8 mouse cellular contexts compared by ENCODE assay signal in genomic region chr1:74082841-74083463, GRCm38 (mm10). TPM values are rescaled to one million over a fixed set of nuclear protein-coding genes. Genes with fewer than 3 reads are reported as not detected.
DNase-seq lines count a peak whose midpoint lies in the region; ATAC-seq and TF ChIP-seq lines count a peak whose summit lies in the region.

No protein-coding gene starts in this region.

- H3K27me3 ChIP-seq in forebrain, embryonic 16.5 days (replicated peaks; ENCODE audit: control insufficient read depth, insufficient read depth, low read length), result no peaks in the 10 kb centered on the region
- H3K27me3 ChIP-seq in kidney, adult 2 months (replicated peaks; ENCODE audit: control insufficient read depth, insufficient read depth, low read length), result no peaks in the 10 kb centered on the region
- H3K27me3 ChIP-seq in lung, embryonic 14.5 days (ENCODE audit: insufficient read depth, low read length), result no peaks in the 10 kb centered on the region
- H3K27me3 ChIP-seq in splenic B cell, adult 2 months (ENCODE audit: control insufficient read depth, insufficient read depth, low read length, poor library complexity, severe bottlenecking), result no peaks in the 10 kb centered on the region

- ATAC-seq in forebrain, embryonic 16.5 days, result peak; percentile 28; the same call in 1 of the 2 replicates
- ATAC-seq in lung, embryonic 14.5 days (ENCODE audit: insufficient read depth), result peak; percentile 54

- WGBS in forebrain, embryonic 16.5 days, result 17% methylated on average over 6 of the region's 6 CpGs
- WGBS in kidney, adult 2 months, result 13% methylated on average over 6 of the region's 6 CpGs
- 9% methylated on average over 6 of the region's 6 CpGs for WGBS in lung, embryonic 14.5 days

- peak; percentile 70 for DNase-seq in ovary, postnatal 36 days (ENCODE audit: low spot score)
- DNase-seq in ovary, adult 18-20 months (ENCODE audit: low spot score), result no peak
- peak; percentile 80 for DNase-seq in adrenal gland, postnatal 14 days
- peak; percentile 73 for DNase-seq in kidney, adult 2 months
- peak; percentile 87 for DNase-seq in lung, embryonic 14.5 days
- peak; percentile 68 for DNase-seq in splenic B cell, adult 2 months (ENCODE audit: low read depth, low spot score)
- DNase-seq in left cerebral cortex, adult 11 months (ENCODE audit: low spot score), result no peak

- no peak overlapping the region for H3K4me2 ChIP-seq in forebrain, embryonic 16.5 days (ENCODE audit: low read length)
- 0 out of 2 replicates have a peak overlapping the region, but pooled peaks have one; percentile 12 for H3K4me2 ChIP-seq in lung, embryonic 14.5 days

- no peaks in the 10 kb centered on the region for H3K36me3 ChIP-seq in forebrain, embryonic 16.5 days (ENCODE audit: control insufficient read depth, insufficient read depth)
- no peaks in the 10 kb centered on the region for H3K36me3 ChIP-seq in kidney, adult 2 months (ENCODE audit: control insufficient read depth, insufficient read depth, low read length)
- peaks cover 5% of the 10 kb centered on the region; the same call in 1 of the 2 replicates for H3K36me3 ChIP-seq in lung, embryonic 14.5 days (ENCODE audit: insufficient read depth)
- H3K36me3 ChIP-seq in splenic B cell, adult 2 months (ENCODE audit: control insufficient read depth, insufficient read depth, low read length, poor library complexity, severe bottlenecking), result no peaks in the 10 kb centered on the region

- TF ChIP-seq CTCF in kidney, adult 2 months (conservative IDR thresholded peaks at IDR 0.05; ENCODE audit: insufficient read depth, insufficient read length, low read depth, low read length), result peak; percentile 90
- peak; percentile 92 for TF ChIP-seq CTCF in lung, embryonic 14.5 days (IDR thresholded peaks at IDR 0.05; ENCODE audit: low read depth)

- H3K4me1 ChIP-seq in forebrain, embryonic 16.5 days (replicated peaks; ENCODE audit: control insufficient read depth, insufficient read depth, low read length), result no peaks in the 10 kb centered on the region
- peaks cover 27% of the 10 kb centered on the region for H3K4me1 ChIP-seq in kidney, adult 2 months (ENCODE audit: control insufficient read depth, insufficient read depth, low read length)
- H3K4me1 ChIP-seq in lung, embryonic 14.5 days (ENCODE audit: insufficient read depth), result peaks cover 25% of the 10 kb centered on the region

- H3K27ac ChIP-seq in forebrain, embryonic 16.5 days (ENCODE audit: low read length), result no peak overlapping the region
- peak overlapping the region; percentile 22 for H3K27ac ChIP-seq in kidney, adult 2 months (ENCODE audit: insufficient read depth, low read depth, low read length)
- peak overlapping the region; percentile 77 for H3K27ac ChIP-seq in lung, embryonic 14.5 days (ENCODE audit: low read depth)

- no peaks in the 10 kb centered on the region for H3K9me3 ChIP-seq in forebrain, embryonic 16.5 days (ENCODE audit: control insufficient read depth, low read length)
- H3K9me3 ChIP-seq in lung, embryonic 14.5 days (ENCODE audit: low read depth, low read length), result no peaks in the 10 kb centered on the region

- no peak overlapping the region for H3K4me3 ChIP-seq in forebrain, embryonic 16.5 days (replicated peaks; ENCODE audit: low read length)
- no peak overlapping the region for H3K4me3 ChIP-seq in kidney, adult 2 months (ENCODE audit: insufficient read depth, low read depth, low read length)
- H3K4me3 ChIP-seq in lung, embryonic 14.5 days (ENCODE audit: low read depth, low read length), result no peak overlapping the region

- TF ChIP-seq POLR2A in kidney, adult 2 months (IDR thresholded peaks at IDR 0.05; ENCODE audit: low read depth, low read length), result no peak

- no peak overlapping the region for H3K9ac ChIP-seq in forebrain, embryonic 16.5 days (replicated peaks; ENCODE audit: low read depth, low read length)
- H3K9ac ChIP-seq in lung, embryonic 14.5 days, result no peak overlapping the region

RNA-seq across cellular contexts. Expression of gene Tns1, which starts 41.3 kb away (rescaled TPM):
- total RNA-seq in adrenal gland, postnatal 14 days (2021), result 325 and 411 TPM in 2 replicates
- polyA plus RNA-seq in forebrain, embryonic 16.5 days (2015; fragmentation: Nextera tagmentation; extraction: Ambion mirVana), result 10.7 and 11.0 TPM in 2 replicates
- 400 and 465 TPM in 2 replicates for polyA plus RNA-seq in kidney, adult 2 months (2012; rRNA removed)
- polyA plus RNA-seq in lung, embryonic 14.5 days (2014; fragmentation: Nextera tagmentation; extraction: Ambion mirVana), result 87.9 and 95.2 TPM in 2 replicates

RNA-seq across cellular contexts. Expression of gene Rufy4, which starts 42.4 kb away (rescaled TPM):
- total RNA-seq in adrenal gland, postnatal 14 days (2021), result 3.6 and 4.1 TPM in 2 replicates
- polyA plus RNA-seq in forebrain, embryonic 16.5 days (2015; fragmentation: Nextera tagmentation; extraction: Ambion mirVana), result 0.32 and 0.36 TPM in 2 replicates
- polyA plus RNA-seq in kidney, adult 2 months (2012; rRNA removed), result 2.4 and 3.3 TPM in 2 replicates
- polyA plus RNA-seq in lung, embryonic 14.5 days (2014; fragmentation: Nextera tagmentation; extraction: Ambion mirVana), result 0.26 and 0.39 TPM in 2 replicates

Comparison
In these comparisons a context has a peak if more than half of its experiments do, and no peak if none do; other contexts are left out.
1. DNase-seq: peak in ovary, postnatal 36 days (single experiment), adrenal gland, postnatal 14 days (single experiment), kidney, adult 2 months (single experiment), lung, embryonic 14.5 days (single experiment) and splenic B cell, adult 2 months (single experiment); none in ovary, adult 18-20 months (single experiment) and left cerebral cortex, adult 11 months (single experiment).